Mouse (Mus musculus) retina, adult 2 months (tissue): ENCODE results near the gene Lrrc4.

ENCODE experiments used
- DNase-seq: peaks from one replicate; pipeline ENCODE4 v3.0.0-alpha.2; 2012; ENCODE audit warnings: low read depth, low spot score

Gene Lrrc4

GRCm38 (mm10) chr6:28854598-28854997 is 23.1 kb upstream of the Lrrc4 start:
- DNase-seq = no peak

GRCm38 (mm10) chr6:28853654-28854053 is 22.1 kb upstream of the Lrrc4 start:
- no peak for DNase-seq

DNA sequence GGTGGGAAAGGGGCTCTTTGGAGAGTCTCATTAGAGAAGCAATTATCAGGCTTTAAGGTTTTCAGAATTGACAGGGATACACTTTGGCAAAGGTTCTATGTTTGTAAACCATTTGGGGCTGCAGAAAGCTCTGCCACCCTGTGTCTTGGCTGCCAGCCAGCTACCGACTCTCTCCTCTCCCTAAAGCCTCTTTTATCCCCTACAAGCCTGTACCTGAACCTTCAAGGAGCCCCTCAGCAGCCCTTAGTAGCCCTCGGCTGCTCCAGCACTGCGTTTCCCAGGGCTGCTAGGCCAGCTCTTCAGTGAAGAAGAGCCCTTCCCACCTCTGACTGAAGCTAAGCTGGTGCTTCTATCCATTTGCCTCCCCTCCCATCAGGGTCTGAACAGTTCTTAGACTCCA is 21.6 kb upstream of the Lrrc4 start:
- no peak for DNase-seq

DNA sequence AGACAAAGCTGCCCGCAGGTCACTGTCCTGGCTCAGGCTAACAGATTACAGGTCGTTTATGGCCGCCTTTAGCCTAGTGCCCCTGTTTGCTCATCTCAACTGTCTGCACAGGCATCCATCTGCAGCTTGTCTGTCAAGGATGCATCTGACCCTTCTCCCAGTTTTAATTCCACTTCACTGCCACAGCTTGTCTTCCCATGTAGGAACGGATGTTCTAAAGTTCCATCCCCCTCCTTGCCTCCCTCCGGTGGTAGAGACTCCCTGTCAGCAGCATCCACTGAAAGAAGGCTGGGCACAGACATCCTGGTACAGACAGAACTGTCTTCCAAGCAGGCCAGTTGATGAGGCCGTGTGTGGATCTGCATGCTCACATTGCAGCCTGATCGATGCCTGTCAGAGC is 20.8 kb upstream of the Lrrc4 start:
- no peak for DNase-seq

GRCm38 (mm10) chr6:28850326-28850900 is 18.9 kb upstream of the Lrrc4 start:
- no peak for DNase-seq

DNA sequence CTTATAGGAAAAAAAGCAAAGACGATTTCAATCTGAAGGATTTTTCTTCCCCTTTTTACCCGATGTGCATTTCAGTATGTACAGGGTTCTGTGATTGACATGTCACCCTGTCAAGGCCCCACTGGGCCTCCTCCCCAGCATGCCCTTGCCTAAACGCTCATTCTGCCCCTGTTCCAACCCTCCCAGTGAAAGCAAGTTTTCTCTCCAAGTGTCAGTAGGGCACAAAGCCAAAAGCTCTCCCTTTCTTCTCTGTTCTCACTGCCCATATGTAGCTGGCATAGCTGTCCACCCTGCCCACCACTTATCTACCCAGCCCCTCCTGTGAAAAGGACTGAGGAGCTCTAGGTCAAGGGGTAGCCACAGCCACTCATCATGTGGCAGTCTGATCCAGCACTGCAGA is 17.8 kb upstream of the Lrrc4 start:
- DNase-seq = no peak

GRCm38 (mm10) chr6:28848891-28849290 is 17.3 kb upstream of the Lrrc4 start:
- DNase-seq = no peak

- no peak for DNase-seq
Measured at GRCm38 (mm10) chr6:28848285-28848794, 16.8 kb upstream of the Lrrc4 start.

DNA sequence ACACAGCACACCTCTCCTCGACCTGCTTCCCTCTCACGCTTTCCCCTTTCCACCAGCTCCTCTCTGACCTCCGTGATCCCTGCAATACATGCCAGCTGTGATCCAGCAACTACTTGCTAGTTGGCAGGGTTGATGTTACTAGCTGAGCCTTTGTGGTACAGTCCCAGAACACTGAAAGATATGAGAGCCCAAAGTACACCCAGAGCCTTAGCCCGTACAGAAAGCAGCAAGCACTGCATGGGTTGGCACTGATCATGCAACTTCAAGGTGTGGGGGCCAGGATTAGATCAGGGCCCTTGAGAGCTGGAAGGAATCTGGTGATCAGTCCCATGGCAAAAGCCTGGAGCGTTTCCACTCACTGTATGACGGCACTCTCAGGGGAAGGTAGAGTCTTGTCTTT is 16.1 kb upstream of the Lrrc4 start:
- no peak for DNase-seq

GRCm38 (mm10) chr6:28845610-28846009 is 14.1 kb upstream of the Lrrc4 start:
- no peak for DNase-seq

DNA sequence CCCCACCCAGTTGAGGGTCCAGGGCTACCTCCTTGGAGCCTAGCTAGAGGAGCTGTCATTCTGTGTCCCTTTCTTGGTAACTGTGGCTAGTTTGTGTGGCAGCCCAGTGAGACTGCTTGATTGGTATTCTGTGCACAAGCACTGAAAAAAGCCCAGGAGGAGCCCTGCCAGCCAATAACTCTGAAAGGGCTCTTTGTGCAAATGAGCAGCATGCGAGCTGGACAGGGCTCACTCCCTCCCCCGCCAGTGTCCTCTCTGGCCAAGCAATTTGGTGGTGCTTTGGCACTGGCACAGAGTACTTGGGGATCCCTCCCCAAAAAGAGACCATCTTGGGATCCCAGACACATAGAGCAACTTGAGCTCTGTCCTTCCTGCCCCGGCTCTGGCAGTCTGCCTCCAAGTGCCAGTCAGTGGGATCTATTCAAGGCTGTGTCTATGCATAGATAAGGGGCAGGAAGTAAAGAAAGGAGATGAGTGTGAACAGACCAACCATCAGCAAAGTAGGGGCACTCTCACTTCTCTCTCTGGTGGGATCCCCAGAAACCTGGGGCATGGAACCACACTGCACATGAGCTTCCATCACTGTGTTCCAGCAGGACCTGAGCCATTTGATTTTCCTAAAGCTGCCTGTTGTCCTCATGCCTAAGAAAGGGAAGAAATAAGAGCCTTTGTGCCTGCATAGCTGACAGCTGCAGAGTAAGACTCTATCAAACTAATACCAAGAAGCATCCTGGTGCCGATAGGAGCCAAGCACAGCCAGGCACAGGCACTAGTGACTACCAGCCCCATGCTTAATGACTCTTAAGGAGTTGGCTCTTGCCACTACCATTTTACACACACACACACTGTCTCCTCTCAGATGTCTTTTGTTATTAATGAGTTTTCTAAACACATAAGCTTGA is 11.1 kb upstream of the Lrrc4 start:
- DNase-seq = no peak

- DNase-seq = no peak
Measured at GRCm38 (mm10) chr6:28841569-28841968, 10.0 kb upstream of the Lrrc4 start.

DNA sequence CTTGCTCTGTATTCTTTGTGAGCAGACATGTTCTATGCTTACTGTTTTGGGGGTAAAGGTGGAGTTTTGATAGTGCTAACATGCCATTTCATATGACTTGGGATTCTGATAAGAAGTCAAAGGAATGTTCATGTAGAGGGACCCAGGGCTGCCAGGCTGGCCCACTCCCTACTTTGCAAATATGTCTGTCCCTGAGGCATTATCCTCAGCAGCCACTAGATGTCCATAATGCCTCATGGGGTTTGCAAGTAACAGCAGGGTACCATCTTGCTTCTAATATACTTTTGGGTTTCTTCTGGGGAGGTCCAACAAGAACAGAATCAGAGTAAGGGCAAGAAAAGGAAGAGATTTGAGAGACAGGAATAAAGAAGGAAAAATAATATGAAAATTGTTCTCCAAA is 5.1 kb upstream of the Lrrc4 start:
- no peak for DNase-seq

DNA sequence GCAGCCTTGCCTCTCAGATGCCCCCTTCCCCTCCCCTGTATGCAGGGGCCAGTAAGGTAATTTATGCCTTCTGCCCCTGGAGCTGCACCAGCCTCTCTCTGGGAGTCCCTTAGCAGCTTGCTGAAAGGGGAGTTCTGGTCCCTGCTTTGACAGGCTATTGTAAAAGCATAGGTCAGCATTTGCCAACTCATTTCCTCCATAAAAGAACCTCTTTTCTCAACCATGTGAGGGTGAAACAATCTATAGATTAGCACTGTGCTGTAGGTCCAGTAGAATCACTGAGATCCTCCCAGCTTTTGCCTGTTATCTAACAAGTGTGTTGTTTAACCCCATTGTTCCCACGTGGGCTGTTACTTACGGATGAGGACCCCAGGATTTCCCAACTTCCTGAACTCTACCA is 2.5 kb upstream of the Lrrc4 start:
- DNase-seq = no peak

DNA sequence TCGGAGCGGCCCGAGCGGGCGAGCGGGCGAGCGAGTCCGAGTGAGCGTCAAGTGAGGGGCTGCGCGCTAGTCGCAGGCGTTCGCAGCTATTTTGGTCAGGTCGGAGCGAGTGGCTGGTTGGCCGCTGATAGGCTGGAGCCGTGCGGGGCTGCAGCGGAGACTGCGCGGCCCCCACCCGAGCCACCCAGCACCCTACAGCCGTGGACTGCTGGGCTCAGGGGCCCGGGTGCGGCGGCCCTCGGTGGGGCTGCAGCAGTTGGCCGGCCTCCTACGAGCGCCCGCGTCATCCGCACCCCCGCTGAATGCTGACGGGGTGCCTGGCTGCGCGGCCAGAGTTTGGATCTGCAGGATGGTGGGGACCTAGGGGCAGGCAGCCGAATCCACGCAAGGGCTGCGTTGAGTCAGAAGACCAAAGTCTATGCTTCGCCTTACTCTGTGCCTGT is 1.9 kb upstream of the Lrrc4 start:
- no peak for DNase-seq

- DNase-seq = no peak
Measured at GRCm38 (mm10) chr6:28832751-28833291, 1.3 kb upstream of the Lrrc4 start.

- no peak for DNase-seq
Measured at GRCm38 (mm10) chr6:28831854-28832750, 555 bp upstream of the Lrrc4 start.

DNA sequence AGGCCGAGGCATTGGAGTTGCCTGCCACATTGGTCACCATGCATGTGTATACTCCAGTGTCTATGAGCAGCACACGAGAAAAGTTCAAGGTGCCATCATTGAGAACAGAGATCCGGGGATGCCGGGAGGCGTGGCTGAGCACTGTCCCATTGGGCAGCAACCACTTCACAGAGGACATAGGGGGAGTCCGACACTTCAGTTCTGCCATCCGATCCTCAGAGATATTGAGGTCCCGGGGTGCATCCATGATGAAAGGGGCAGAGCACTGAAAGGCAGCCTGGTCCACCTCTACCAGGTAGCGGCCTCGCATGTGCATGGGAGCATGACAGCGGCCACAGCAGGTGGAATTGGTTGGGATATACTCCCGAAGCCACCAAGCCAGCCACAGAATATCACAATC is 1.2 kb downstream of the Lrrc4 start:
- DNase-seq = no peak

DNA sequence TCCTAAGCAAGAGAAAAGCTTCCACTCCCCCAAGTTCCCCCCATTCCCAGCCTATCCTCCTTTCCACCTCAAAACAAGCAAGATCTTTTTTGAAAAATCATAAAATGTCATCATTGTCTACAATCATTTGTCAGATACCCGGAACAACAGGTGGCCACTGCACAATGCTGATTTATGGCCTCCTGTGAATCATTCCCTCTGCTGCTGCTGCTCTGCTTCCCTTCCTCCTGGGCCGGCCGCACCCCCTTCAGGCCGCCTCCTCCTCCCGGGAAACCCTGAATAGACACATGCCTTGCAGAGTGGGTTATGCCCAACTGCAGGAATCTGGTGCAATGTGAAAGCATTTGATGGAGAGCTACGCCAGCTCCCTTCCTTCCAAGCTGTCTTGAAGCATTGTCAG is 3.0 kb downstream of the Lrrc4 start:
- no peak for DNase-seq

DNA sequence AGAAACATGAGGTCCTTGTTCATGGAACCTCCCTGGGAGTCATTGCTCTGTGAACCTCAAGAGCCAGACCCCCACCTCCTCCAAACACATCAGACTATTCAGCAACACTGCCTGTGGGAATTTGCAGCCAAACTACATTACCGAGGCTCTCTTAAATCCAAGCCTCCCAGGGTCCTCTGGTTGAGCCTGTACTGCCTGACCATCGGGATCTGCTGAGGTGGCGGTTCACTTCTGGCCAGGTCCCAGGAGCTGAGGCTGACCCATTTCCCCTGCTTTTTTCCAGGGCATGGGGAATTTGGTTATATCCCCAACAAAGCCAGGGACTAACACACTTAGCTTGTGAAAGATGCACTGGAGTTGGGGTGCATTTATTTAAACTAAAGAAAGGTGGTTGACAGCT is 4.0 kb downstream of the Lrrc4 start:
- no peak for DNase-seq

GRCm38 (mm10) chr6:28826689-28827389 is 4.7 kb downstream of the Lrrc4 start:
- no peak for DNase-seq
